Mouse (Mus musculus) intestine, embryonic 15.5 days (tissue): ENCODE results near the gene Htra3. TPM values are rescaled to one million over a fixed set of nuclear protein-coding genes. Genes with fewer than 3 reads are reported as not detected.

ENCODE experiments used
- ATAC-seq: fragments of 200-750 bp; cut with Nextera tagmentation; 2 replicates; pipeline ENCODE4 v1.8.0; 2017; ENCODE audit warnings: moderate TSS enrichment, moderate library complexity
- H3K27ac ChIP-seq: fragments of 300-500 bp; sonication (generic); 2 replicates; pipeline ENCODE4 v1.5.1; 2015; ENCODE audit warnings: mild to moderate bottlenecking, inconsistent platforms
- H3K27me3 ChIP-seq: fragments of 300-500 bp; sonication (generic); replicated peaks from 2 replicates; pipeline ENCODE4 v1.6.1; 2015; ENCODE audit warnings: inconsistent platforms
- H3K36me3 ChIP-seq: fragments of 300-500 bp; sonication (generic); 2 replicates; pipeline ENCODE4 v1.6.1; 2015; ENCODE audit warnings: inconsistent platforms
- H3K4me1 ChIP-seq: fragments of 300-500 bp; sonication (generic); replicated peaks from 2 replicates; pipeline ENCODE4 v1.6.1; 2015; ENCODE audit warnings: inconsistent platforms
- H3K4me2 ChIP-seq: fragments of 300-500 bp; sonication (generic); replicated peaks from 2 replicates; pipeline ENCODE4 v1.6.1; 2015; ENCODE audit warnings: mild to moderate bottlenecking, inconsistent platforms
- H3K4me3 ChIP-seq: fragments of 300-500 bp; sonication (generic); replicated peaks from 2 replicates; pipeline ENCODE4 v1.5.1; 2015; ENCODE audit warnings: inconsistent platforms
- H3K9ac ChIP-seq: fragments of 300-500 bp; sonication (generic); 2 replicates; pipeline ENCODE4 v1.6.1; 2015; ENCODE audit warnings: inconsistent platforms
- H3K9me3 ChIP-seq: fragments of 300-500 bp; sonication (generic); 2 replicates; pipeline ENCODE4 v1.6.1; 2016; ENCODE audit warnings: inconsistent platforms
- WGBS: fragments of 180-500 bp; shearing (Covaris S2); methylation state at CpG from one replicate; pipeline ENCODE4 v1.1.7; 2015; 5-methylcytosine and 5-hydroxymethylcytosine counted together
- polyA plus RNA-seq: library from polyadenylated mRNA; unstranded; fragments of >200 nt; fragmentation: Nextera tagmentation; extraction: Ambion mirVana; gene quantifications from 2 replicates; pipeline ENCODE4 v1.2.1, GENCODE M21; 2015

The Htra3 gene
- polyA plus RNA-seq, 1 experiment from 2014 or later, result 48.2 TPM

GRCm38 (mm10) chr5:35670412-35670801 lies 9.2 kb downstream of the Htra3 start:
- ATAC-seq, result no peak
- Histone ChIP-seq H3K27me3 (no peaks in the 10 kb centered on the region), H3K4me3 (no peak overlapping the region), H3K27ac (peak overlapping the region; percentile 68), H3K36me3 (no peaks in the 10 kb centered on the region), H3K9ac (no peak overlapping the region), H3K9me3 (no peaks in the 10 kb centered on the region), H3K4me1 (peaks cover 56% of the 10 kb centered on the region), H3K4me2 (no peak overlapping the region)
- WGBS, result 41% methylated on average over 6 of the region's 6 CpGs

GRCm38 (mm10) chr5:35669747-35670411 lies 9.7 kb downstream of the Htra3 start:
- Histone ChIP-seq H3K4me1 (peaks cover 54% of the 10 kb centered on the region), H3K4me2 (no peak overlapping the region)
- ATAC-seq, result no peak

GRCm38 (mm10) chr5:35666152-35666551 lies 13.4 kb downstream of the Htra3 start:
- Histone ChIP-seq H3K4me3 (no peak overlapping the region), H3K9ac (no peak overlapping the region), H3K27ac (no peak overlapping the region), H3K9me3 (no peaks in the 10 kb centered on the region), H3K36me3 (no peaks in the 10 kb centered on the region), H3K4me1 (peaks cover 19% of the 10 kb centered on the region), H3K4me2 (no peak overlapping the region), H3K27me3 (no peaks in the 10 kb centered on the region)
- WGBS, result 91% methylated on average over 7 of the region's 7 CpGs
- ATAC-seq, result no peak

More at GRCm38 (mm10) chr5:35669747-35670411, 9.7 kb downstream of the Htra3 start:
- H3K36me3 ChIP-seq, result no peaks in the 10 kb centered on the region
- H3K27me3 ChIP-seq, result no peaks in the 10 kb centered on the region
- H3K27ac ChIP-seq, result peak overlapping the region; percentile 68
- 30% methylated on average over 11 of the region's 11 CpGs for WGBS
- H3K9me3 ChIP-seq, result no peaks in the 10 kb centered on the region
- H3K9ac ChIP-seq, result no peak overlapping the region
- no peak overlapping the region for H3K4me3 ChIP-seq

- WGBS, result 77% methylated on average over 9 of the region's 9 CpGs
- no peak for ATAC-seq
Measured at GRCm38 (mm10) chr5:35662021-35662545, 17.5 kb downstream of the Htra3 start.

GRCm38 (mm10) chr5:35661210-35661609 lies 18.4 kb downstream of the Htra3 start:
- 64% methylated on average over 6 of the region's 6 CpGs for WGBS

More at GRCm38 (mm10) chr5:35662021-35662545, 17.5 kb downstream of the Htra3 start:
- Histone ChIP-seq H3K9ac (no peak overlapping the region), H3K9me3 (no peaks in the 10 kb centered on the region), H3K4me3 (no peak overlapping the region), H3K4me2 (no peak overlapping the region), H3K27me3 (no peaks in the 10 kb centered on the region), H3K27ac (no peak overlapping the region), H3K4me1 (no peaks in the 10 kb centered on the region), H3K36me3 (no peaks in the 10 kb centered on the region)

GRCm38 (mm10) chr5:35659503-35659902 lies 20.1 kb downstream of the Htra3 start:
- no peaks in the 10 kb centered on the region for H3K27me3 ChIP-seq
- no peak overlapping the region for H3K9ac ChIP-seq
- H3K4me1 ChIP-seq, result no peaks in the 10 kb centered on the region
- no peaks in the 10 kb centered on the region for H3K9me3 ChIP-seq
- no peak for ATAC-seq
- WGBS, result 55% methylated on average over 3 of the region's 3 CpGs
- H3K36me3 ChIP-seq, result no peaks in the 10 kb centered on the region
- no peak overlapping the region for H3K4me2 ChIP-seq
- no peak overlapping the region for H3K27ac ChIP-seq
- no peak overlapping the region for H3K4me3 ChIP-seq

More at GRCm38 (mm10) chr5:35661210-35661609, 18.4 kb downstream of the Htra3 start:
- Histone ChIP-seq H3K4me3 (no peak overlapping the region), H3K4me2 (no peak overlapping the region), H3K27me3 (no peaks in the 10 kb centered on the region), H3K9me3 (no peaks in the 10 kb centered on the region), H3K27ac (no peak overlapping the region), H3K36me3 (no peaks in the 10 kb centered on the region), H3K4me1 (no peaks in the 10 kb centered on the region), H3K9ac (no peak overlapping the region)
- no peak for ATAC-seq

GRCm38 (mm10) chr5:35655753-35656485 lies 23.7 kb downstream of the Htra3 start:
- no peaks in the 10 kb centered on the region for H3K9me3 ChIP-seq
- no peak overlapping the region for H3K4me3 ChIP-seq
- no peaks in the 10 kb centered on the region for H3K27me3 ChIP-seq
- 89% methylated on average over 10 of the region's 10 CpGs for WGBS
- H3K27ac ChIP-seq, result no peak overlapping the region
- no peak for ATAC-seq
- no peak overlapping the region for H3K4me2 ChIP-seq
- no peaks in the 10 kb centered on the region for H3K36me3 ChIP-seq
- H3K4me1 ChIP-seq, result no peaks in the 10 kb centered on the region
- H3K9ac ChIP-seq, result no peak overlapping the region

GRCm38 (mm10) chr5:35653743-35654395 lies 25.7 kb downstream of the Htra3 start:
- Histone ChIP-seq H3K9ac (no peak overlapping the region), H3K4me2 (no peak overlapping the region), H3K27me3 (no peaks in the 10 kb centered on the region), H3K27ac (no peak overlapping the region), H3K4me1 (no peaks in the 10 kb centered on the region), H3K36me3 (no peaks in the 10 kb centered on the region), H3K4me3 (no peak overlapping the region), H3K9me3 (no peaks in the 10 kb centered on the region)
- 61% methylated on average over 9 of the region's 9 CpGs for WGBS
- no peak for ATAC-seq

GRCm38 (mm10) chr5:35652872-35653271 lies 26.7 kb downstream of the Htra3 start:
- no peak overlapping the region for H3K4me3 ChIP-seq
- no peaks in the 10 kb centered on the region for H3K36me3 ChIP-seq
- no peaks in the 10 kb centered on the region for H3K9me3 ChIP-seq
- H3K4me1 ChIP-seq, result peaks cover 2% of the 10 kb centered on the region; the same call in 1 of the 2 replicates
- no peaks in the 10 kb centered on the region for H3K27me3 ChIP-seq
- no peak overlapping the region for H3K27ac ChIP-seq
- ATAC-seq, result no peak
- 89% methylated on average over 13 of the region's 13 CpGs for WGBS
- H3K4me2 ChIP-seq, result no peak overlapping the region
- no peak overlapping the region for H3K9ac ChIP-seq

GRCm38 (mm10) chr5:35652319-35652718 lies 27.3 kb downstream of the Htra3 start:
- no peak for ATAC-seq
- Histone ChIP-seq H3K4me2 (no peak overlapping the region), H3K9ac (no peak overlapping the region), H3K4me3 (no peak overlapping the region), H3K36me3 (no peaks in the 10 kb centered on the region), H3K4me1 (peaks cover 6% of the 10 kb centered on the region; the same call in 1 of the 2 replicates), H3K9me3 (no peaks in the 10 kb centered on the region), H3K27ac (no peak overlapping the region), H3K27me3 (no peaks in the 10 kb centered on the region)
- WGBS, result 75% methylated on average over 3 of the region's 3 CpGs

- WGBS, result 53% methylated on average over 2 of the region's 2 CpGs
- Histone ChIP-seq H3K27ac (peak overlapping the region; percentile 64; the same call in 1 of the 2 replicates), H3K4me2 (no peak overlapping the region), H3K4me3 (no peak overlapping the region), H3K9ac (no peak overlapping the region), H3K27me3 (no peaks in the 10 kb centered on the region), H3K4me1 (peaks cover 12% of the 10 kb centered on the region; the same call in 1 of the 2 replicates), H3K9me3 (no peaks in the 10 kb centered on the region), H3K36me3 (no peaks in the 10 kb centered on the region)
- ATAC-seq, result no peak
Measured at GRCm38 (mm10) chr5:35648230-35648629, 31.4 kb downstream of the Htra3 start.

- Histone ChIP-seq H3K9ac (no peak overlapping the region), H3K4me2 (no peak overlapping the region), H3K4me1 (peaks cover 16% of the 10 kb centered on the region), H3K36me3 (no peaks in the 10 kb centered on the region), H3K27ac (peak overlapping the region; percentile 64), H3K9me3 (no peaks in the 10 kb centered on the region), H3K27me3 (no peaks in the 10 kb centered on the region), H3K4me3 (no peak overlapping the region)
- peak; percentile 56 for ATAC-seq
- WGBS, result 45% methylated on average over 4 of the region's 4 CpGs
Measured at GRCm38 (mm10) chr5:35647562-35647961, 32.0 kb downstream of the Htra3 start.
